Mouse (Mus musculus) forebrain, postnatal 0 days (tissue): ENCODE data around the gene Pheta1. TPM values are rescaled to one million over a fixed set of nuclear protein-coding genes. Genes with fewer than 3 reads are reported as not detected.
A peak's percentile ranks its signal among the peaks of the same experiment; 100 is the strongest.

Source experiments
- ATAC-seq: fragments of 200-750 bp; cut with Nextera tagmentation; 2 replicates; pipeline ENCODE4 v1.8.0; 2017; ENCODE audit warnings: mild to moderate bottlenecking, moderate library complexity
- DNase-seq: peaks from one replicate; pipeline ENCODE4 v3.0.0-alpha.2; 2015
- H3K27ac ChIP-seq: fragments of 300-500 bp; sonication (generic); 2 replicates; pipeline ENCODE4 v1.5.1; 2014; ENCODE audit warnings: low read depth, mild to moderate bottlenecking, antibody characterized with exemption, low read length, moderate library complexity, mixed read lengths
- H3K27me3 ChIP-seq: fragments of 300-500 bp; sonication (generic); 2 replicates; pipeline ENCODE4 v1.6.1; 2014; ENCODE audit warnings: mild to moderate bottlenecking, low read length, mixed read lengths; ENCODE audit not compliant: insufficient read depth
- H3K36me3 ChIP-seq: fragments of 300-500 bp; sonication (generic); 2 replicates; pipeline ENCODE4 v1.6.1; 2014; ENCODE audit warnings: mild to moderate bottlenecking, moderate library complexity; ENCODE audit not compliant: insufficient read depth
- H3K4me1 ChIP-seq: fragments of 300-500 bp; sonication (generic); 2 replicates; pipeline ENCODE4 v1.6.1; 2014; ENCODE audit warnings: antibody characterized with exemption; ENCODE audit not compliant: insufficient read depth
- H3K4me2 ChIP-seq: fragments of 300-500 bp; sonication (generic); 2 replicates; pipeline ENCODE4 v1.6.1; 2014; ENCODE audit warnings: low read depth, mild to moderate bottlenecking, moderate library complexity
- H3K4me3 ChIP-seq: fragments of 300-500 bp; sonication (generic); 2 replicates; pipeline ENCODE4 v1.5.1; 2014; ENCODE audit warnings: low read depth, low read length, mixed read lengths
- H3K9ac ChIP-seq: fragments of 300-500 bp; sonication (generic); 2 replicates; pipeline ENCODE4 v1.6.1; 2014; ENCODE audit warnings: mild to moderate bottlenecking
- H3K9me3 ChIP-seq: fragments of 300-500 bp; sonication (generic); 2 replicates; pipeline ENCODE4 v1.6.1; 2016; ENCODE audit warnings: low read length
- CTCF ChIP-seq: sonication (generic); IDR thresholded peaks from 2 replicates; pipeline ENCODE4 v1.5.1; 2016; ENCODE audit warnings: antibody characterized with exemption, control low read depth, low read depth
- WGBS: fragments of 180-500 bp; shearing (Covaris S2); extraction: QIAGEN DNeasy Blood & Tissue Kit; methylation state at CpG from one replicate; pipeline ENCODE4 v1.1.7; 2014; 5-methylcytosine and 5-hydroxymethylcytosine counted together
- polyA plus RNA-seq: library from polyadenylated mRNA; unstranded; fragments of >200 nt; fragmentation: Nextera tagmentation; extraction: Ambion mirVana; gene quantifications from 2 replicates; pipeline ENCODE4 v1.2.1, GENCODE M21; 2015
- total RNA-seq: library from RNA; depleted of rRNA; stranded (reverse); fragments of >200 nt; gene quantifications from 2 replicates; pipeline ENCODE4 v1.2.3, GENCODE M21; 2014

The Pheta1 gene
- total and polyA plus RNA-seq, 2 experiments from 2014 or later, result 36.3 to 49.7 TPM

GRCm38 (mm10) chr5:121825606-121826005 lies 23.2 kb upstream of the Pheta1 start:
- H3K27me3 ChIP-seq, result no peaks in the 10 kb centered on the region
- no peak overlapping the region for H3K4me3 ChIP-seq
- no peak overlapping the region for H3K4me2 ChIP-seq
- 91% methylated on average over 3 of the region's 3 CpGs for WGBS
- peaks cover 4% of the 10 kb centered on the region for H3K36me3 ChIP-seq
- H3K9me3 ChIP-seq, result no peaks in the 10 kb centered on the region
- TF ChIP-seq CTCF, result no peak
- 0 out of 2 replicates have a peak, but pooled peaks cover 3% of the 10 kb centered on the region for H3K4me1 ChIP-seq
- DNase-seq (no peak), ATAC-seq (no peak)
- H3K27ac ChIP-seq, result no peak overlapping the region
- no peak overlapping the region for H3K9ac ChIP-seq

- Histone ChIP-seq H3K4me2 (peak overlapping the region; percentile 97), H3K4me1 (0 out of 2 replicates have a peak, but pooled peaks cover 3% of the 10 kb centered on the region), H3K9ac (0 out of 2 replicates have a peak overlapping the region, but pooled peaks have one; percentile 47), H3K4me3 (peak overlapping the region; percentile 40; the same call in 1 of the 2 replicates), H3K9me3 (no peaks in the 10 kb centered on the region), H3K27me3 (no peaks in the 10 kb centered on the region), H3K27ac (no peak overlapping the region), H3K36me3 (no peaks in the 10 kb centered on the region; the same call in 1 of the 2 replicates)
- ATAC-seq (peak; percentile 21; the same call in 1 of the 2 replicates), DNase-seq (peak; percentile 67)
- TF ChIP-seq CTCF, result no peak
- 47% methylated on average over 4 of the region's 4 CpGs for WGBS
Observed at GRCm38 (mm10) chr5:121827876-121828275, 20.9 kb upstream of the Pheta1 start.

- Histone ChIP-seq H3K4me1 (0 out of 2 replicates have a peak, but pooled peaks cover 3% of the 10 kb centered on the region), H3K4me2 (peak overlapping the region; percentile 97), H3K27ac (no peak overlapping the region), H3K9me3 (no peaks in the 10 kb centered on the region), H3K36me3 (no peaks in the 10 kb centered on the region; the same call in 1 of the 2 replicates), H3K4me3 (peak overlapping the region; percentile 40), H3K9ac (peak overlapping the region; percentile 47), H3K27me3 (no peaks in the 10 kb centered on the region)
- peak; percentile 69 for DNase-seq
- 5% methylated on average over 82 of the region's 82 CpGs for WGBS
- TF ChIP-seq CTCF, result 0 out of 2 replicates have a peak, but pooled peaks have one; percentile 9
- peak; percentile 80 for ATAC-seq
Observed at GRCm38 (mm10) chr5:121828491-121829432, 20.0 kb upstream of the Pheta1 start.

- Histone ChIP-seq H3K27ac (no peak overlapping the region), H3K36me3 (no peaks in the 10 kb centered on the region; the same call in 1 of the 2 replicates), H3K4me1 (peaks cover 15% of the 10 kb centered on the region; the same call in 1 of the 2 replicates), H3K27me3 (no peaks in the 10 kb centered on the region), H3K9ac (no peak overlapping the region), H3K4me2 (no peak overlapping the region), H3K4me3 (no peak overlapping the region), H3K9me3 (no peaks in the 10 kb centered on the region)
- TF ChIP-seq CTCF, result no peak
- DNase-seq (no peak), ATAC-seq (no peak)
- 89% methylated on average over 6 of the region's 6 CpGs for WGBS
Observed at GRCm38 (mm10) chr5:121831002-121831601, 17.7 kb upstream of the Pheta1 start.

GRCm38 (mm10) chr5:121832376-121833155 lies 16.2 kb upstream of the Pheta1 start:
- H3K27me3 ChIP-seq, result no peaks in the 10 kb centered on the region; the same call in 1 of the 2 replicates
- H3K9ac ChIP-seq, result no peak overlapping the region
- WGBS, result 81% methylated on average over 6 of the region's 6 CpGs
- H3K4me3 ChIP-seq, result no peak overlapping the region
- H3K4me2 ChIP-seq, result no peak overlapping the region
- ATAC-seq (no peak), DNase-seq (no peak)
- peaks cover 15% of the 10 kb centered on the region; the same call in 1 of the 2 replicates for H3K4me1 ChIP-seq
- no peaks in the 10 kb centered on the region for H3K9me3 ChIP-seq
- no peak overlapping the region for H3K27ac ChIP-seq
- no peak for TF ChIP-seq CTCF
- no peaks in the 10 kb centered on the region for H3K36me3 ChIP-seq

GRCm38 (mm10) chr5:121833159-121833558 lies 15.6 kb upstream of the Pheta1 start:
- ATAC-seq (no peak), DNase-seq (no peak)
- TF ChIP-seq CTCF, result no peak
- Histone ChIP-seq H3K27me3 (no peaks in the 10 kb centered on the region; the same call in 1 of the 2 replicates), H3K27ac (no peak overlapping the region), H3K9ac (no peak overlapping the region), H3K36me3 (no peaks in the 10 kb centered on the region), H3K4me2 (no peak overlapping the region), H3K4me1 (peaks cover 16% of the 10 kb centered on the region), H3K9me3 (no peaks in the 10 kb centered on the region), H3K4me3 (no peak overlapping the region)
- whole genome bisulfite sequencing, result 94% methylated on average over 2 of the region's 2 CpGs
